Mouse (Mus musculus) G1E (cell line): ENCODE measurements at regions not wholly inside any gene's neighbourhood (a gene's known extent, or its start where the extent isn't known, plus 50 kb on each side); places are given as distances from the start of the nearest gene placed in this dataset.

Source experiments
- CTCF ChIP-seq: IDR thresholded peaks from 2 replicates; pipeline ENCODE4 v1.5.1; 2012; ENCODE audit warnings: low read depth, low read length, inconsistent platforms, mixed read lengths
- GATA1 ChIP-seq: IDR thresholded peaks from 2 replicates; pipeline ENCODE4 v1.6.1; 2012; ENCODE audit warnings: borderline replicate concordance, low read length, inconsistent platforms, mixed read lengths
- TAL1 ChIP-seq: conservative IDR thresholded peaks from 2 replicates; pipeline ENCODE4 v1.6.1; 2012; ENCODE audit warnings: low read depth, low read length, inconsistent platforms, mixed read lengths

- TF ChIP-seq CTCF (no peak), GATA1 (no peak), TAL1 (no peak)
Observed at GRCm38 (mm10) chr16:95150499-95150898, 106.9 kb upstream of the Kcnj15 start.
